Mouse (Mus musculus): ENCODE data around the gene Mvp.

DNA sequence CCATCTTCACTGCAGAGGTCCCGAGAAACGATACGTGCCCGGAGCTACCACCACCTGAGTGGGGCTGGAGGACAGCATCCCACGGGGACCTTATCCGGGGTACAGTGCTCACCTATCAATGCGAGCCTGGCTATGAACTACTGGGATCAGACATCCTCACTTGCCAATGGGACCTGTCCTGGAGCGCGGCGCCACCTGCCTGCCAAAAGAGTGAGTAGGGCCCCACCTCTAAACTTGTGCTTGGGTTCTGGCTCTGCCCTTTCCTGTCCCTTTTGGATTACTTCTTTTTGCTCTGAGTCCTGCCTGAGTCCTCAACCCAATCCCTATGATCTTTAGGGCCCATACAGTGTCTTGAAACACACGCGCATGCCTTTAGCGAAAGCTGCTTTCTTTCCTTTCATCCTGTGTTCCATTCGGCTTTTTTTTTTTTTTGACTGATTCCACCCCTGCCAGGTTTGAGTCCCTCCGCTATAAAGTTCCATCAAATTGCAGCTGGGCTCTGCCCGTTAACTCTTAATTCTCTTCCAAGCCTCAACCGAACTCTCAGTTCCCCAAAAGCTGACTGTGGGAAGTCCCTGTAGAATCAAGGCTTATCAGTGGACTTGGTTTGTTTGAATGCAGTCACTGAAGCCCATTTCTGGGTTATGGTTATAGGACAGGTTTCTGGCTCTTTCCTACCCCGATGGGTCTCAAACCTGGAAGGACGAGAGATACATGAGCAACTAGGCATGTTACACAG, 50.7 kb downstream of the Mvp start:
- TF ChIP-seq CTCF (IDR thresholded peaks at IDR 0.05; ENCODE audit: control insufficient read depth, insufficient read depth, low read length) (peak; percentile 43), POLR2A (IDR thresholded peaks at IDR 0.05; ENCODE audit: borderline replicate concordance, control insufficient read depth, low read depth, low read length) (no peak)

Measured in bone marrow, adult 2 months (tissue).